Mouse (Mus musculus) liver, adult 2 months (tissue): ENCODE measurements around the gene Myh3.

Source experiments
- CTCF ChIP-seq: fragments of 200-500 bp; IDR thresholded peaks from 2 replicates; pipeline ENCODE4 v1.5.1; 2011; ENCODE audit warnings: low read depth, low read length, control low read depth
- POLR2A ChIP-seq: fragments of 200-500 bp; IDR thresholded peaks from 2 replicates; pipeline ENCODE4 v1.6.1; 2011; ENCODE audit warnings: low read length, control low read depth; ENCODE audit not compliant: insufficient read depth; ENCODE audit errors: extremely low read depth

GRCm38 (mm10) chr11:67103256-67103655 is 25.2 kb downstream of the Myh3 start:
- TF ChIP-seq CTCF (no peak), POLR2A (no peak)
